Mouse (Mus musculus) forebrain, embryonic 16.5 days (tissue): ENCODE data around the gene Zfp507. TPM values are rescaled to one million over a fixed set of nuclear protein-coding genes. Genes with fewer than 3 reads are reported as not detected.

Experiments
- ATAC-seq: fragments of 200-750 bp; cut with Nextera tagmentation; 2 replicates; pipeline ENCODE4 v1.8.0; 2017; ENCODE audit warnings: mild to moderate bottlenecking, moderate library complexity
- H3K27ac ChIP-seq: fragments of 300-500 bp; sonication (generic); 2 replicates; pipeline ENCODE4 v1.5.1; 2014; ENCODE audit warnings: low read length, control low read depth
- H3K27me3 ChIP-seq: fragments of 300-500 bp; sonication (generic); replicated peaks from 2 replicates; pipeline ENCODE4 v1.6.1; 2014; ENCODE audit warnings: low read length; ENCODE audit not compliant: control insufficient read depth, insufficient read depth
- H3K36me3 ChIP-seq: fragments of 300-500 bp; sonication (generic); 2 replicates; pipeline ENCODE4 v1.6.1; 2014; ENCODE audit not compliant: control insufficient read depth, insufficient read depth
- H3K4me1 ChIP-seq: fragments of 300-500 bp; sonication (generic); replicated peaks from 2 replicates; pipeline ENCODE4 v1.6.1; 2014; ENCODE audit warnings: low read length; ENCODE audit not compliant: control insufficient read depth, insufficient read depth
- H3K4me2 ChIP-seq: fragments of 300-500 bp; sonication (generic); 2 replicates; pipeline ENCODE4 v1.6.1; 2014; ENCODE audit warnings: mild to moderate bottlenecking, low read length, control low read depth
- H3K4me3 ChIP-seq: fragments of 300-500 bp; sonication (generic); replicated peaks from 2 replicates; pipeline ENCODE4 v1.5.1; 2014; ENCODE audit warnings: mild to moderate bottlenecking, low read length, control low read depth
- H3K9ac ChIP-seq: fragments of 300-500 bp; sonication (generic); replicated peaks from 2 replicates; pipeline ENCODE4 v1.6.1; 2014; ENCODE audit warnings: low read depth, low read length, control low read depth
- H3K9me3 ChIP-seq: fragments of 300-500 bp; sonication (generic); 2 replicates; pipeline ENCODE4 v1.6.1; 2016; ENCODE audit warnings: low read length; ENCODE audit not compliant: control insufficient read depth
- WGBS: fragments of 180-500 bp; shearing (Covaris S2); extraction: QIAGEN DNeasy Blood & Tissue Kit; methylation state at CpG from one replicate; pipeline ENCODE4 v1.1.7; 2014; 5-methylcytosine and 5-hydroxymethylcytosine counted together
- polyA plus RNA-seq: library from polyadenylated mRNA; unstranded; fragments of >200 nt; fragmentation: Nextera tagmentation; extraction: Ambion mirVana; gene quantifications from 2 replicates; pipeline ENCODE4 v1.2.1, GENCODE M21; 2015

The Zfp507 gene
- polyA plus RNA-seq, 1 experiment from 2014 or later = 18.5 TPM

GRCm38 (mm10) chr7:35746686-35747396, 56.0 kb downstream of the Zfp507 start:
- no peak for ATAC-seq
- Histone ChIP-seq H3K9ac (no peak overlapping the region), H3K27ac (no peak overlapping the region), H3K4me2 (no peak overlapping the region), H3K27me3 (no peaks in the 10 kb centered on the region), H3K9me3 (no peaks in the 10 kb centered on the region), H3K4me3 (no peak overlapping the region), H3K4me1 (no peaks in the 10 kb centered on the region), H3K36me3 (peaks cover 22% of the 10 kb centered on the region)
- 91% methylated on average over 12 of the region's 12 CpGs for WGBS

- no peaks in the 10 kb centered on the region; the same call in 1 of the 2 replicates for H3K4me1 ChIP-seq
- no peak overlapping the region for H3K4me3 ChIP-seq
- H3K27ac ChIP-seq = no peak overlapping the region
- no peak overlapping the region for H3K9ac ChIP-seq
- no peaks in the 10 kb centered on the region for H3K27me3 ChIP-seq
- no peaks in the 10 kb centered on the region for H3K9me3 ChIP-seq
- ATAC-seq = no peak
- H3K36me3 ChIP-seq = peaks cover 19% of the 10 kb centered on the region
- no peak overlapping the region for H3K4me2 ChIP-seq
- 93% methylated on average over 6 of the region's 6 CpGs for WGBS
Measured at GRCm38 (mm10) chr7:35745281-35745702, 57.5 kb downstream of the Zfp507 start.

- Histone ChIP-seq H3K4me3 (no peak overlapping the region), H3K9me3 (no peaks in the 10 kb centered on the region), H3K27me3 (no peaks in the 10 kb centered on the region), H3K4me1 (no peaks in the 10 kb centered on the region; the same call in 1 of the 2 replicates), H3K27ac (no peak overlapping the region), H3K36me3 (peaks cover 18% of the 10 kb centered on the region), H3K4me2 (no peak overlapping the region), H3K9ac (no peak overlapping the region)
- 89% methylated on average over 9 of the region's 9 CpGs for WGBS
- no peak for ATAC-seq
Measured at GRCm38 (mm10) chr7:35744771-35745170, 58.0 kb downstream of the Zfp507 start.

- no peaks in the 10 kb centered on the region for H3K27me3 ChIP-seq
- ATAC-seq = no peak
- H3K27ac ChIP-seq = no peak overlapping the region
- no peak overlapping the region for H3K4me3 ChIP-seq
- no peaks in the 10 kb centered on the region; the same call in 1 of the 2 replicates for H3K4me1 ChIP-seq
- peaks cover 8% of the 10 kb centered on the region for H3K36me3 ChIP-seq
- no peaks in the 10 kb centered on the region for H3K9me3 ChIP-seq
- H3K4me2 ChIP-seq = no peak overlapping the region
- H3K9ac ChIP-seq = no peak overlapping the region
- WGBS = 79% methylated on average over 5 of the region's 5 CpGs
Measured at GRCm38 (mm10) chr7:35742310-35742709, 60.5 kb downstream of the Zfp507 start.

GRCm38 (mm10) chr7:35741858-35742257, 60.9 kb downstream of the Zfp507 start:
- Histone ChIP-seq H3K4me3 (no peak overlapping the region), H3K9ac (no peak overlapping the region), H3K27ac (no peak overlapping the region), H3K36me3 (peaks cover 8% of the 10 kb centered on the region), H3K4me2 (no peak overlapping the region), H3K27me3 (no peaks in the 10 kb centered on the region), H3K9me3 (no peaks in the 10 kb centered on the region), H3K4me1 (no peaks in the 10 kb centered on the region; the same call in 1 of the 2 replicates)
- 55% methylated on average over 5 of the region's 5 CpGs for WGBS
- ATAC-seq = peak; percentile 33; the same call in 1 of the 2 replicates

- no peaks in the 10 kb centered on the region; the same call in 1 of the 2 replicates for H3K4me1 ChIP-seq
- H3K9ac ChIP-seq = no peak overlapping the region
- no peaks in the 10 kb centered on the region for H3K9me3 ChIP-seq
- no peak overlapping the region for H3K4me2 ChIP-seq
- H3K27me3 ChIP-seq = no peaks in the 10 kb centered on the region
- H3K27ac ChIP-seq = no peak overlapping the region
- no peak overlapping the region for H3K4me3 ChIP-seq
- H3K36me3 ChIP-seq = peaks cover 8% of the 10 kb centered on the region
- no peak for ATAC-seq
- WGBS = 24% methylated on average over 5 of the region's 5 CpGs
Measured at GRCm38 (mm10) chr7:35740489-35741230, 62.1 kb downstream of the Zfp507 start.

GRCm38 (mm10) chr7:35738871-35739270, 63.9 kb downstream of the Zfp507 start:
- no peaks in the 10 kb centered on the region for H3K9me3 ChIP-seq
- H3K36me3 ChIP-seq = peaks cover 11% of the 10 kb centered on the region
- H3K4me2 ChIP-seq = no peak overlapping the region
- no peaks in the 10 kb centered on the region for H3K27me3 ChIP-seq
- H3K9ac ChIP-seq = no peak overlapping the region
- ATAC-seq = no peak
- H3K4me3 ChIP-seq = no peak overlapping the region
- no peak overlapping the region for H3K27ac ChIP-seq
- H3K4me1 ChIP-seq = peaks cover 2% of the 10 kb centered on the region

- Histone ChIP-seq H3K27ac (peak overlapping the region; percentile 87), H3K4me1 (peaks cover 22% of the 10 kb centered on the region), H3K9me3 (0 out of 2 replicates have a peak, but pooled peaks cover 3% of the 10 kb centered on the region), H3K27me3 (no peaks in the 10 kb centered on the region), H3K36me3 (peaks cover 9% of the 10 kb centered on the region), H3K9ac (no peak overlapping the region), H3K4me2 (no peak overlapping the region), H3K4me3 (no peak overlapping the region)
- peak; percentile 82 for ATAC-seq
- WGBS = 29% methylated on average over 14 of the region's 14 CpGs
Measured at GRCm38 (mm10) chr7:35733313-35734050, 69.3 kb downstream of the Zfp507 start.

GRCm38 (mm10) chr7:35732585-35733059, 70.2 kb downstream of the Zfp507 start:
- Histone ChIP-seq H3K36me3 (peaks cover 7% of the 10 kb centered on the region), H3K4me2 (no peak overlapping the region), H3K4me3 (no peak overlapping the region), H3K27me3 (no peaks in the 10 kb centered on the region), H3K9me3 (peaks cover 3% of the 10 kb centered on the region; the same call in 1 of the 2 replicates), H3K4me1 (peaks cover 22% of the 10 kb centered on the region), H3K9ac (no peak overlapping the region), H3K27ac (peak overlapping the region; percentile 87)
- peak; percentile 56 for ATAC-seq
- WGBS = 8% methylated on average over 10 of the region's 10 CpGs
